8 mouse cellular contexts compared by ENCODE assay signal in genomic region chr17:46161710-46162109, GRCm38 (mm10). TPM values are rescaled to one million over a fixed set of nuclear protein-coding genes. Genes with fewer than 3 reads are reported as not detected.
DNase-seq lines count a peak whose midpoint lies in the region; ATAC-seq and TF ChIP-seq lines count a peak whose summit lies in the region.

No protein-coding gene starts in this region.

- WGBS in heart, adult 2 months: 36% methylated on average over 9 of the region's 9 CpGs
- WGBS in forebrain, embryonic 14.5 days: 55% methylated on average over 9 of the region's 9 CpGs
- 47% methylated on average over 9 of the region's 9 CpGs for WGBS in liver, embryonic 14.5 days (ENCODE audit: insufficient replicate concordance)

- no peak for TF ChIP-seq POLR2A in heart, adult 2 months (IDR thresholded peaks at IDR 0.05; ENCODE audit: insufficient read depth, low read depth, low read length)

- ATAC-seq in forebrain, embryonic 14.5 days: no peak
- ATAC-seq in liver, embryonic 14.5 days (ENCODE audit: insufficient read depth): no peak

- no peaks in the 10 kb centered on the region for H3K9me3 ChIP-seq in forebrain, embryonic 14.5 days (replicated peaks; ENCODE audit: control insufficient read depth, low read length)
- H3K9me3 ChIP-seq in liver, embryonic 14.5 days (ENCODE audit: control insufficient read depth, low read length): no peaks in the 10 kb centered on the region

- H3K4me1 ChIP-seq in heart, adult 2 months (ENCODE audit: control insufficient read depth, insufficient read depth, low read length): peaks cover 10% of the 10 kb centered on the region
- peaks cover 18% of the 10 kb centered on the region; the same call in 1 of the 2 replicates for H3K4me1 ChIP-seq in forebrain, embryonic 14.5 days (ENCODE audit: control insufficient read depth, insufficient read depth, low read length)
- peaks cover 39 to 43% of the 10 kb centered on the region in 2 experiments for H3K4me1 ChIP-seq in liver, embryonic 14.5 days (replicated peaks; ENCODE audit: control insufficient read depth in 2 of 2, insufficient read depth in 2 of 2, low read length in 1 of 2)

- H3K4me2 ChIP-seq in forebrain, embryonic 14.5 days (ENCODE audit: low read length): peak overlapping the region; percentile 83
- H3K4me2 ChIP-seq in liver, embryonic 14.5 days (ENCODE audit: low read depth): peak overlapping the region; percentile 65

- H3K9ac ChIP-seq in heart, adult 2 months (ENCODE audit: low read depth, low read length): peak overlapping the region; percentile 74
- H3K9ac ChIP-seq in forebrain, embryonic 14.5 days (ENCODE audit: low read length): peak overlapping the region; percentile 88
- H3K9ac ChIP-seq in liver, embryonic 14.5 days (replicated peaks): peak overlapping the region; percentile 95

- no peaks in the 10 kb centered on the region for H3K79me2 ChIP-seq in heart, adult 2 months (replicated peaks; ENCODE audit: control insufficient read depth, insufficient read depth, low read length)

- intact Hi-C loops in heart, adult 2 months (cut with DNase I): loop anchor here (10.0 kb wide), 1 partner anchor 427 kb away; the partner anchor contains the start of gene 1600014C23Rik
- intact Hi-C loops in left cerebral cortex, postnatal 14 days (cut with DNase I): no loop called here

- H3K27me3 ChIP-seq in heart, adult 2 months (ENCODE audit: control insufficient read depth, insufficient read depth, low read length): no peaks in the 10 kb centered on the region
- H3K27me3 ChIP-seq in forebrain, embryonic 14.5 days (replicated peaks; ENCODE audit: control insufficient read depth, insufficient read depth, low read length): no peaks in the 10 kb centered on the region
- no peaks in the 10 kb centered on the region for H3K27me3 ChIP-seq in liver, embryonic 14.5 days (ENCODE audit: control insufficient read depth, insufficient read depth, low read length)

- TF ChIP-seq CTCF in heart, adult 2 months (IDR thresholded peaks at IDR 0.05): no peak
- TF ChIP-seq CTCF in liver, embryonic 14.5 days (IDR thresholded peaks at IDR 0.05; ENCODE audit: low read depth): no peak

- TF ChIP-seq EP300 in heart, adult 2 months (IDR thresholded peaks at IDR 0.05; ENCODE audit: insufficient read depth, low read depth, low read length): no peak
- no peak for TF ChIP-seq EP300 in liver, embryonic 14.5 days (IDR thresholded peaks at IDR 0.05; ENCODE audit: low read depth)

- no peak for DNase-seq in heart, adult 2 months
- DNase-seq in heart, adult 9 months (ENCODE audit: low spot score in 2 of 2): no peak
- DNase-seq in CD4-positive helper T cell, adult 2 months (ENCODE audit: low read depth, low spot score): peak; percentile 28
- DNase-seq in forebrain, embryonic 14.5 days (ENCODE audit: low spot score): no peak
- no peak for DNase-seq in liver, embryonic 14.5 days (ENCODE audit: low read depth in 3 of 3, low spot score in 3 of 3)
- no peak for DNase-seq in left cerebral cortex, postnatal 14 days (ENCODE audit: low spot score in 2 of 2)
- DNase-seq in adrenal gland, adult (ENCODE audit: inconsistent age in 2 of 2, low spot score in 1 of 2): no peak
- DNase-seq in adipocyte (ENCODE audit: low spot score): no peak

- no peaks in the 10 kb centered on the region; the same call in 1 of the 2 replicates for H3K36me3 ChIP-seq in heart, adult 2 months (ENCODE audit: control insufficient read depth, insufficient read depth, low read length)
- peaks cover 34% of the 10 kb centered on the region for H3K36me3 ChIP-seq in forebrain, embryonic 14.5 days (ENCODE audit: control insufficient read depth, insufficient read depth, low read length)
- H3K36me3 ChIP-seq in liver, embryonic 14.5 days (replicated peaks; ENCODE audit: control insufficient read depth, insufficient read depth, low read depth): peaks cover 50% of the 10 kb centered on the region

- peak overlapping the region; percentile 70 for H3K4me3 ChIP-seq in heart, adult 2 months
- peak overlapping the region; percentile 78 for H3K4me3 ChIP-seq in forebrain, embryonic 14.5 days (ENCODE audit: low read depth, low read length)
- H3K4me3 ChIP-seq in liver, embryonic 14.5 days (ENCODE audit: insufficient read depth in 1 of 2, low read depth in 2 of 2, low read length in 2 of 2): peak overlapping the region; percentile 83 to 92

- H3K27ac ChIP-seq in heart, adult 2 months: peak overlapping the region; percentile 97
- no peak overlapping the region for H3K27ac ChIP-seq in forebrain, embryonic 14.5 days (ENCODE audit: low read depth, low read length)
- peak overlapping the region; percentile 59 for H3K27ac ChIP-seq in liver, embryonic 14.5 days

RNA-seq across cellular contexts. Expression of gene Gtpbp2, which starts 0.9 kb away (rescaled TPM):
- total RNA-seq in heart, adult 2 months (2021): 10 to 100 TPM; 55.2 to 57.3 TPM
- polyA plus RNA-seq in heart, adult 2 months (2012; rRNA removed): 94.4 and 132 TPM in 2 replicates
- polyA plus RNA-seq in forebrain, embryonic 14.5 days (2014; fragmentation: Nextera tagmentation; extraction: Ambion mirVana): 21.6 and 26.3 TPM in 2 replicates
- 81.0 and 98.3 TPM in 2 replicates for polyA plus RNA-seq in liver, embryonic 14.5 days (2012; rRNA removed)
- 18.2 and 20.7 TPM in 2 replicates for polyA plus RNA-seq in liver, embryonic 14.5 days (2014; fragmentation: Nextera tagmentation; extraction: Ambion mirVana)
- total RNA-seq in left cerebral cortex, postnatal 14 days (2021): 100 to 1,000 TPM in 1 of 2 experiments, 10 to 100 TPM in 1; 95.4 to 106 TPM

RNA-seq across cellular contexts. Expression of gene Mad2l1bp, which starts 8.4 kb away (rescaled TPM):
- 10 to 100 TPM; 17.1 to 24.1 TPM for total RNA-seq in heart, adult 2 months (2021)
- polyA plus RNA-seq in heart, adult 2 months (2012; rRNA removed): 21.0 and 27.1 TPM in 2 replicates
- polyA plus RNA-seq in forebrain, embryonic 14.5 days (2014; fragmentation: Nextera tagmentation; extraction: Ambion mirVana): 29.5 and 31.6 TPM in 2 replicates
- polyA plus RNA-seq in liver, embryonic 14.5 days (2012; rRNA removed): 25.3 and 25.6 TPM in 2 replicates
- polyA plus RNA-seq in liver, embryonic 14.5 days (2014; fragmentation: Nextera tagmentation; extraction: Ambion mirVana): 36.0 and 37.2 TPM in 2 replicates
- 10 to 100 TPM; 13.4 to 15.9 TPM for total RNA-seq in left cerebral cortex, postnatal 14 days (2021)

RNA-seq across cellular contexts. Expression of gene Rsph9, which starts 17.7 kb away (rescaled TPM):
- 1 to 10 TPM; 1.0 to 1.4 TPM for total RNA-seq in heart, adult 2 months (2021)
- 1.7 and 2.4 TPM in 2 replicates for polyA plus RNA-seq in heart, adult 2 months (2012; rRNA removed)
- polyA plus RNA-seq in forebrain, embryonic 14.5 days (2014; fragmentation: Nextera tagmentation; extraction: Ambion mirVana): 46.8 and 47.3 TPM in 2 replicates
- 0.39 and 0.63 TPM in 2 replicates for polyA plus RNA-seq in liver, embryonic 14.5 days (2012; rRNA removed)
- 0.71 and 0.77 TPM in 2 replicates for polyA plus RNA-seq in liver, embryonic 14.5 days (2014; fragmentation: Nextera tagmentation; extraction: Ambion mirVana)
- 10 to 100 TPM; 22.8 to 23.7 TPM for total RNA-seq in left cerebral cortex, postnatal 14 days (2021)

RNA-seq across cellular contexts. Expression of gene Polh, which starts 40.7 kb away (rescaled TPM):
- total RNA-seq in heart, adult 2 months (2021): 1 to 10 TPM; 8.2 to 8.3 TPM
- polyA plus RNA-seq in heart, adult 2 months (2012; rRNA removed): 3.5 and 4.6 TPM in 2 replicates
- 4.5 and 6.3 TPM in 2 replicates for polyA plus RNA-seq in forebrain, embryonic 14.5 days (2014; fragmentation: Nextera tagmentation; extraction: Ambion mirVana)
- 7.7 and 9.7 TPM in 2 replicates for polyA plus RNA-seq in liver, embryonic 14.5 days (2012; rRNA removed)
- polyA plus RNA-seq in liver, embryonic 14.5 days (2014; fragmentation: Nextera tagmentation; extraction: Ambion mirVana): 7.8 and 9.5 TPM in 2 replicates
- 1 to 10 TPM; 6.8 to 7.0 TPM for total RNA-seq in left cerebral cortex, postnatal 14 days (2021)

RNA-seq across cellular contexts. Expression of gene Xpo5, which starts 40.9 kb away (rescaled TPM):
- total RNA-seq in heart, adult 2 months (2021): 10 to 100 TPM; 21.5 to 22.0 TPM
- polyA plus RNA-seq in heart, adult 2 months (2012; rRNA removed): 14.2 and 21.5 TPM in 2 replicates
- polyA plus RNA-seq in forebrain, embryonic 14.5 days (2014; fragmentation: Nextera tagmentation; extraction: Ambion mirVana): 50.5 and 50.9 TPM in 2 replicates
- 12.8 and 15.3 TPM in 2 replicates for polyA plus RNA-seq in liver, embryonic 14.5 days (2012; rRNA removed)
- 17.9 and 19.1 TPM in 2 replicates for polyA plus RNA-seq in liver, embryonic 14.5 days (2014; fragmentation: Nextera tagmentation; extraction: Ambion mirVana)
- total RNA-seq in left cerebral cortex, postnatal 14 days (2021): 10 to 100 TPM; 37.5 to 40.1 TPM

Comparison
In these comparisons a context has a peak if more than half of its experiments do, and no peak if none do; other contexts are left out.
1. RNA of gene Rsph9, which starts 17.7 kb away (polyA plus RNA-seq): 46.8 to 47.3 TPM in forebrain, embryonic 14.5 days; 1.7 to 2.4 TPM in heart, adult 2 months and 0.39 to 0.77 TPM in liver, embryonic 14.5 days; every median in the first group is over 10 times any median in the second.
2. Peak in every context shown above with its lines, with median percentiles within 50 percentile points of each other: H3K4me3 ChIP-seq and H3K9ac ChIP-seq.